Mouse (Mus musculus) small intestine, adult 2 months (tissue): Measurements from ENCODE around the gene Chst12.
"Not testable (repeated sequence)": the region's sequence is repeated elsewhere in the genome, so short reads cannot be mapped to it uniquely, and the experiment has no call there.

Experiments used
- CTCF ChIP-seq: fragments of 200-500 bp; IDR thresholded peaks from 2 replicates; pipeline ENCODE4 v1.5.1; 2012; ENCODE audit warnings: low read depth, mild to moderate bottlenecking, control low read depth, inconsistent platforms, low read length, moderate library complexity, mixed read lengths; ENCODE audit not compliant: insufficient replicate concordance, insufficient read length; ENCODE audit errors: extremely low read depth
- POLR2A ChIP-seq: fragments of 200-500 bp; IDR thresholded peaks from 2 replicates; pipeline ENCODE4 v1.6.1; 2012; ENCODE audit warnings: low read depth, mild to moderate bottlenecking, control low read depth, inconsistent platforms, low read length, moderate library complexity

DNA sequence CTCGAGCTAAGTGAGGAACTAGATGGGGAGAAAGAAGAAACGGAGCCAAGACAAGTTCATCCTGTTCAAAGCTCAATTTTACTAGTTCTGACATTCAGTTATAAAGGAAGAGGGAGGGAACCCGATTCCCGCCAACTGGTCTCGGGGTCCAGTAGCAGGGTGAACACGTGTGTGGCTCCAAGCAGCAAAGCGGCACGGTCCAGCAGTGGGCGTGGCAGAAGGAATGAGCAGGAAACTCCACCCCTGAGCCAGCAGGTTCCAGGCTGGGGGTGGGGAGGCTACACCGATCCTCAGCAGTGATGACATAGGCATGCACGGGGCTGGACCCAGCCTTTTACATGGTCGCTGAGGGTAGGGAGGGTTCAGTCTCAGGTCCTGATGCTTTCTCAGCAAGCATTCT lies 2.4 kb upstream of the Chst12 start:
- not testable (repeated sequence) for TF ChIP-seq POLR2A, CTCF
